Mouse (Mus musculus) testis, adult 2 months (tissue): ENCODE measurements around the gene Tagln2. TPM values are rescaled to one million over a fixed set of nuclear protein-coding genes. Genes with fewer than 3 reads are reported as not detected.
A peak's percentile ranks its signal among the peaks of the same experiment; 100 is the strongest.

Source experiments
- H3K27ac ChIP-seq: fragments of 200-500 bp; 2 replicates; pipeline ENCODE4 v1.5.1; 2012; ENCODE audit warnings: low read depth, low read length; ENCODE audit not compliant: control insufficient read depth, insufficient read depth
- H3K27me3 ChIP-seq: fragments of 200-500 bp; 2 replicates; pipeline ENCODE4 v1.6.1; 2012; ENCODE audit warnings: mild to moderate bottlenecking, low read length, moderate library complexity; ENCODE audit not compliant: control insufficient read depth, insufficient read depth
- H3K36me3 ChIP-seq: fragments of 200-500 bp; 2 replicates; pipeline ENCODE4 v1.6.1; 2012; ENCODE audit warnings: mild to moderate bottlenecking, low read length; ENCODE audit not compliant: control insufficient read depth, insufficient read depth
- H3K4me1 ChIP-seq: fragments of 200-500 bp; 2 replicates; pipeline ENCODE4 v1.6.1; 2012; ENCODE audit warnings: low read length; ENCODE audit not compliant: control insufficient read depth, insufficient read depth
- H3K4me3 ChIP-seq: fragments of 200-500 bp; 2 replicates; pipeline ENCODE4 v1.5.1; 2012; ENCODE audit warnings: low read depth, mild to moderate bottlenecking, low read length, moderate library complexity, mixed read lengths; ENCODE audit not compliant: control insufficient read depth
- CTCF ChIP-seq: fragments of 200-500 bp; IDR thresholded peaks from 2 replicates; pipeline ENCODE4 v1.5.1; 2012; ENCODE audit warnings: low read depth, mild to moderate bottlenecking, inconsistent platforms, low read length, moderate library complexity; ENCODE audit not compliant: control insufficient read depth, insufficient read depth, insufficient replicate concordance
- POLR2A ChIP-seq: fragments of 200-500 bp; IDR thresholded peaks from 2 replicates; pipeline ENCODE4 v1.6.1; 2012; ENCODE audit warnings: low read depth, mild to moderate bottlenecking, inconsistent platforms, low read length, moderate library complexity; ENCODE audit not compliant: control insufficient read depth
- polyA plus RNA-seq: library from polyadenylated mRNA; depleted of rRNA; stranded (reverse); fragments of >200 nt; gene quantifications from 2 replicates; pipeline ENCODE4 v1.2.3, GENCODE M21; 2012; rRNA removed

Tagln2 gene
- 7.6 and 16.5 TPM in 2 replicates for polyA plus RNA-seq

DNA sequence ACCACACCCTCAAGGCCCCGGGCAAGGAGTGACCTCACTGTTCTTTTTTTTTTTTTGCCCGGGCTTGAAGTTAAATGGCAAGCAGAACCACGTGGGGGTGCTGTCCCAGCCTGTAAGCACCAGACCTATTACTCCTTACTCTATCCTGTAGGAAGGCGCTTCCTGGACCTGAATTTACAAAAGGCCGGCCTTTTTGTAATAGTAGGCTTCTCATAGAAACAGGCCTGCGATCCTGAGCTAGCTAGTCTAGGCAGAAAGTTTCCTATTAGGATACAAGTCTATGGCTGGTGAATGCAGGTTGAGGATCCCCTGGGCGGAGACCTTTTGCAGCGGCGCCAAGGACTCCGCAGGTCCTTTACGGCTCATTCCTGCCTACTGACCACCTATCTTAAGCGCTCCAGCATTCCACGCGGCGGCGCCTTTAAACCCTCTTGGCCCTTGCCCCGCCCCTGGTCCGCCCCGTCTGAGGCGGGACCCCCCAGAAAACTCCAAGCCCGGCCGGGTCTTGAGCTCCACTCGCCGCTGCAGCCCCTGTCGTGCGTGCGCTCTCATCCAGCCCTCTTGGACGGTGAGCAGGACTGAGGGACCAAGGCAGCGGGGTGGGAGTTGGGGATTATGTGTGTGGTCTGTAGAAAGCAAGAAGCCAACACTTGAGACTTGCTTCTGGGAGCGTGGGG, at the start of gene Tagln2:
Gene Tagln2 (plus strand): TSS at position 283 of the 677 bp plus-strand sequence.
- peak; percentile 58 for TF ChIP-seq POLR2A
- TF ChIP-seq CTCF: no peak
- H3K27ac ChIP-seq: peak within 1 kb of the TSS; percentile 45
- peaks cover 27% of the 10 kb centered on the region for H3K4me1 ChIP-seq
- peak within 1 kb of the TSS; percentile 65 for H3K4me3 ChIP-seq
- no peaks in the 10 kb centered on the region for H3K36me3 ChIP-seq
- no peaks in the 10 kb centered on the region for H3K27me3 ChIP-seq

DNA sequence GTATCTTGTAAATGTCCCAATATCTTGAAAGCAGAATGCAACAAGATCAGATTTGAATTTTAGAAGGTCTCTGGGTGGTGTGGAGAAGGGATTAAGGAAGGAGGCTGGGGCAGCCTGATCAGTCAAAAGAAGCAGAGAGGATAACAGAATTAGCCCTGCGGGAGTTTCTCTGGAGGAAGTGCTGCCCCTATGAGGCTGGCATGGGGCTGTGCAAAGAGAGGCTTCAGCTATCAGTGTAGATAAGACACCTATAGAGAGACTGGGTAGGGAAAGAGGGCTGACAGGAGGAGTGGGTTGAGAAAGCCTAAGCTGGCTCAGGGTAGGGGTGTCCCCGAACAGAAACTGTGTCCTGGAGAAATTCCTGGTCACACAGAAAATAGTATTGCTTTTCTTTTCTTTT, 49.6 kb upstream of the Tagln2 start:
- Histone ChIP-seq H3K27me3 (no peaks in the 10 kb centered on the region), H3K36me3 (no peaks in the 10 kb centered on the region), H3K4me3 (no peak overlapping the region), H3K4me1 (peaks cover 6% of the 10 kb centered on the region), H3K27ac (no peak overlapping the region)
- TF ChIP-seq POLR2A (no peak), CTCF (no peak)

DNA sequence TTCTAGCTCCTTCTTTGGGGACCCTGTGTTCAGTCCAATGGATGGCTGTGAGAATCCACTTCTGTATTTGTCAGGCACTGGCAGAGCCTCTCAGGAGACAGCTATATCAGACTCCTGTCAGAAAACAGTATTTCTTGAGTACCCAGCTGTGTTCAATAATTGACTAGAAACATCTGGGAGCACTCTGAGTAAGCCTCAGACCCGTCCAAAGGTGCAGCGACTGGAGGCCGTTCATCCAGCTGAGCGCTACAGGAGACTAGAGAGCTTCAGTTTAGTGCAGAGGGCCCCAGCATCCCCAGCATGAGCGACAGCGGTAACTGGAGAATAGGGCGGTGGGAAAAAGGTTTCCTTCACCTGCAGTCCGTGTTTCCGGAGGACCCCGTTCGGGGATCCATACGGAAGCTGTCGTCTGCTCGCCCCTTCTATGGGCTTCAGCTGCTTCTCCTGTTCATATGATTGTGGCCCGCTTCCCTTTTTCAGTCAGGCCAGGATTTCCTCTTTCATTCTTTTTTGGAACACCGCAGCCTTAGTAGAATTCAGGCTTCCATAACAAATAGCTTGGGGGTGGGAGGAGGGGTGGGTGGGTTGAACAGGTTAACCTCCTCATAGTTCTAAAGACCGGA, 48.9 kb upstream of the Tagln2 start:
- Histone ChIP-seq H3K36me3 (no peaks in the 10 kb centered on the region), H3K4me3 (peak overlapping the region; percentile 68), H3K27me3 (no peaks in the 10 kb centered on the region), H3K27ac (no peak overlapping the region), H3K4me1 (peaks cover 6% of the 10 kb centered on the region)
- TF ChIP-seq POLR2A (no peak), CTCF (no peak)

DNA sequence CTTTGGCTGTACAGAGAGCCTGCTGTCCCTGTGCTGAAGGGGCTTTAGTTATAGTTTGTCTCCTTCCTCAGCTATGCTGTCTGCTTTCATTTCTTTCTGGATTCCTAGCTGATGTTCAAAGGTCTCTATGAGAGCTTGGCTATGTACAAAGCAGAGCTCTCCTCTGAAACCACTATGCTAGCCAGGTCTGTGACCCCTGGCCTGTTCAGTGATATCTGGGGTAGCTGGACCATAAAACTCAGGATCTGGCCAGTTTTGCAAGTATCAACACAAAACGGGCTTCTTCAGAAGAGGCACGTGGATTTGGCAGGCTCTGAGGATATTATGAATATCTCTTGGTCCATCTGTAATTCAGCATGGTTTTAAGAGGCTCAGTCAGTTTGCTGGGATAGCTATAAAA, 46.9 kb upstream of the Tagln2 start:
- Histone ChIP-seq H3K27me3 (no peaks in the 10 kb centered on the region), H3K4me1 (peaks cover 6% of the 10 kb centered on the region), H3K27ac (no peak overlapping the region), H3K36me3 (no peaks in the 10 kb centered on the region), H3K4me3 (no peak overlapping the region)
- no peak for TF ChIP-seq CTCF
- no peak for TF ChIP-seq POLR2A

DNA sequence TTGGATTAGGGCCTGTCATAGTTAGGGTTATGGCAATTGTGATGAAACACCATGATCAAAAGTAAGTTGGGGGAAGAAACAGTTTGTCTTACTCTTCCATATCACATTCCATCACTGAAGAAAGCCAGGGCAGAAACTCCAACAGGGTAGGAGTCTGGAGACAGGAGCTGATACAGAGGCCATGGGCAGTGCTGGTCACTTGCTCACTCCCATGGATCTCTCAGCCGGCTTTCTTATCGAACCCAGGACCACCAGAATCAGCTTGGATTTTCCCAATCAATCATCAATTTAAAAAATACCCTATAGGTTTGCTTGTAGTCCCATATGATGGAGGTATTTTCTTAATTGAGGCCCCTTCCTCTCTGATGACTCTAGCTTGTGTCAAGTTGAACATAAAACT, 46.0 kb upstream of the Tagln2 start:
- Histone ChIP-seq H3K4me3 (no peak overlapping the region), H3K27ac (no peak overlapping the region), H3K36me3 (no peaks in the 10 kb centered on the region), H3K27me3 (no peaks in the 10 kb centered on the region), H3K4me1 (peaks cover 6% of the 10 kb centered on the region)
- TF ChIP-seq CTCF (no peak), POLR2A (no peak)

DNA sequence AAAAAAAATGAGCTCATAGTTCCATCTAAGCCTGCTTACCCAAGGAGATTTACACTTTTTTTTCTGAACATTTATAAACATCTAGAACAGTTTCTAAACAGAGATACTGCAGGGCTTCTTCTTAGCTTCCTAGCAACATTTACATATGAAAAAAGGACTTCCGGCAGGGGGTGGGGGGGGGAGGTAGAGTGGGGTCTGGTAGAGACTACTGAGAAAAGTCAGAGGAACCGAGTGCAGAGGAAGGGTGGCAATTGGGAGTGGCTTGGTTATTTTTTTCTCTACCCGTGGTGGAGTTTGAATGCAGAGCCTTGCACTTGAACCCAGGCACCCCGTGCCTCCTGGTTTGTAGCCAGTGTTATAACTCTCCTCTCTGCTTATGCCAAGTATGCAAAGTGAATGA, 44.4 kb upstream of the Tagln2 start:
- H3K4me3 ChIP-seq: no peak overlapping the region
- no peaks in the 10 kb centered on the region for H3K36me3 ChIP-seq
- no peak for TF ChIP-seq CTCF
- H3K4me1 ChIP-seq: peaks cover 6% of the 10 kb centered on the region
- H3K27me3 ChIP-seq: no peaks in the 10 kb centered on the region
- H3K27ac ChIP-seq: no peak overlapping the region

DNA sequence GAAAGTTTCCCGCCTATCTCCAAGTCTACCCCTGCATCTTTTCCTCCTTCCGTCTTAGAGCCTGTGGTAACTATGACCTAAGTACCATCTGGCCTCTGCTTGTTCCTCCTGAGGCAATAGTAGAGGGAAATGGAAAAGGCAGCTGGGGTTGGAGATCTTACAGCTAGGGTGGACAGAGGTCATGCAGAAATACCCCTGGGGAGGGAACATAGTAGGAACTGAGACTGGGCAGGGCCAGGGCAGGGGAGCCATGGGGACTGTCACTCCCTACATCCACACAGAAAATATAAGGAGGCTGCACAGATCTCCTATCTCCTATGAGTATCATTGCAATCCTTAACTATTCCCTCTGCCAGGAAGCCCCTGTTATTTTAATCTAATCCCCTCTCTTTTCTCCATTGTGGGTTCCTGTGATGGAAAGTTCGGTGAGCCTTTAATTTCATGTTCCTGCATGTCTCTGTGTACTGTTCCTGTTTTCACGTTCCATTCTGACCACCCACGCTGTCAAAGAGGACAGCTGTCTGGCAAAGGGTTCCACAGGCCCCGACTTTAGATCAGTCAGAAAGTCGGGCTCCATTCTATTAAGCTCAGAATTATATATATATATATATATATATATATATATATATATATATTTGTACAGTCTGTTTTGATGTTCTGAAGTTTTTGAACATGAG, 43.7 kb upstream of the Tagln2 start:
- no peak overlapping the region for H3K4me3 ChIP-seq
- no peak for TF ChIP-seq POLR2A
- no peak for TF ChIP-seq CTCF
- H3K27me3 ChIP-seq: no peaks in the 10 kb centered on the region
- H3K4me1 ChIP-seq: peaks cover 2% of the 10 kb centered on the region
- H3K36me3 ChIP-seq: no peaks in the 10 kb centered on the region
- H3K27ac ChIP-seq: 0 out of 2 replicates have a peak overlapping the region, but pooled peaks have one; percentile 25
